Mouse (Mus musculus) right cerebral cortex, postnatal 10 days (tissue): ENCODE measurements at regions not wholly inside any gene's neighbourhood (a gene's known extent, or its start where the extent isn't known, plus 50 kb on each side); places are given as distances from the start of the nearest gene placed in this dataset.
A peak's percentile ranks its signal among the peaks of the same experiment; 100 is the strongest.

Experiments
- DNase-seq, 2 experiments: peaks; one replicate each; pipeline ENCODE4 v3.0.0; 2021; ENCODE audit warnings: low spot score in 2 of 2

- peak; percentile 60 to 64 for DNase-seq
Measured at GRCm38 (mm10) chrX:14505102-14505501, 294.2 kb downstream of the H2al1n start.
